Mouse (Mus musculus): ENCODE data around the gene Gm12166.
A peak's percentile ranks its signal among the peaks of the same experiment; 100 is the strongest.

Gene Gm12166

GRCm38 (mm10) chr11:46052105-46052659, at the start of gene Gm12166:
Gene Gm12166 (minus strand): TSS chr11:46052321.
- peak; percentile 65 for DNase-seq (ENCODE audit: low read depth)

GRCm38 (mm10) chr11:46097062-46097461, 44.9 kb upstream of the Gm12166 start:
- DNase-seq (ENCODE audit: low read depth) = no peak

- no peak for DNase-seq (ENCODE audit: low read depth)
These were observed 44.1 kb upstream of the Gm12166 start for GRCm38 (mm10) chr11:46096265-46096649.

GRCm38 (mm10) chr11:46095477-46096264, 43.5 kb upstream of the Gm12166 start:
- no peak for DNase-seq (ENCODE audit: low read depth)

GRCm38 (mm10) chr11:46092121-46092520, 40.0 kb upstream of the Gm12166 start:
- peak; percentile 75 for DNase-seq (ENCODE audit: low read depth)

GRCm38 (mm10) chr11:46090951-46091667, 39.0 kb upstream of the Gm12166 start:
- DNase-seq (ENCODE audit: low read depth) = no peak

- no peak for DNase-seq (ENCODE audit: low read depth)
These were observed 38.1 kb upstream of the Gm12166 start for GRCm38 (mm10) chr11:46090036-46090725.

DNA sequence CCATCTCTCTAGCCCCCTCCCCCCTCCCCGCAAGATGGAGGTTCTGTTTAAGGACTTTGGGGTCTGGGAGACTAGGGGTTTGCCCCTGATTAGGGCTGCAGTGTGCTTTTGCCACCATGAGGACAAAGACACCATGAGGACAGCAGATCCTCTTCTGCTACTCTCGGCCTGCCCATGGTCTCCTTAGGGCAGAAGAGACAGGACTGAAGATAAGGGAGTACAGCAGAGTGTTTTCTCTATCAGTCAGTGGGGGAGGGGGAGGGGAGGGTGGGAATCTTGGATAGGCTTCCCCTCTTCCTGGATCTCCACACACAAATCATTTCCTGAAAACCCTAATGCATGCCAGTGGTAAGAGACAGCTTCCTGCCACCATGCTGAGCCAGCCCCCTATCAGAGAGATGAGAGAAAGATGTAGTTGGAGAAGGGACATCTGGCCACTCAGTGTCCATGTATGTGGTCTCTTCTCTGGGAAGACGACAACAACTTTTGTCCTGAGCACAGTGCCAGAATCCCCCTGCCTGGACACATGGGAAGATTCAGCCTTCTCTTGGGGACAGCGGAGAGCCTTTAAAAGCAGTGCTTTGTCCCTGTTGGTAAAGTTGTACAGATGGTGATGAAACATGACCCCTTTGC, 37.1 kb upstream of the Gm12166 start:
- DNase-seq (ENCODE audit: low read depth) = no peak

DNA sequence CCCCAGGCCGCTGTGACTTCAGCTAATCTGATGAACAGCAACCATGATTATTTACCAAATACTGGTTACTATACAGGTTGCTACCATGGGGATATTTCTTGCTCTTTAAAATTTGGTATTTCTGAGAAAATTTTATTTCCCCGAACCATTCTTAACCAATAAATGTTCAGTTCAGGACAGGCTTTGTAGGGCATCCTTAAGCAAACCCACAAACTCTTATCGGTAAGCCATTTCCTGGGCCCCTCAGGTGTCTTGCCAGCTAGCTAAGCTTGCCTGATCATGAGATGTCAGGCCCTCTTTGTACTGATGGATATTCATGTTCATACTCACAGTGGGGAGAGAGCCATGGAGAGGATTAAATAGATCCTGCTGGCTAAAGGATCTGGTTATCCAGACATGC, 34.3 kb upstream of the Gm12166 start:
- no peak for DNase-seq (ENCODE audit: low read depth)

GRCm38 (mm10) chr11:46085398-46086163, 33.5 kb upstream of the Gm12166 start:
- no peak for DNase-seq (ENCODE audit: low read depth)

DNA sequence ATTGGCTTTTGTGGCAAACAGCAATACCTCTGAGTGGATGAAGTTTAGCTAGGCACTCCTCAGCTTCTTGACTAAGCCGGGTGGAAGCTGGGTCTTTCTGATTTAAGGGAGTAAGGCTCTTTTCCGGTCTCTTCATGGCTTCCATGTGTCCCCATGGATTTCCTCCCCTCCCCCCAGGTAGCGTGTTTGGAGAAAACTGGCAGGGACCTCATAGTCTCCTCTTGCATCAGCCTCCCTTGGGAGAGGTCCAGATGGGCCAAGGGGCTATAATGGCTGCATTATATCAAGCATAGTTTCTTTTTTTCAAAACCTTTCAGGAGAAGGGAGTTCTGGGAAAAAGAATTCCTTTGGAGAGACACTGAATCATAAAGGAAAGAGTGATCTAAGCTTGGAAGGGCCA, 32.4 kb upstream of the Gm12166 start:
- DNase-seq (ENCODE audit: low read depth) = peak; percentile 83

DNA sequence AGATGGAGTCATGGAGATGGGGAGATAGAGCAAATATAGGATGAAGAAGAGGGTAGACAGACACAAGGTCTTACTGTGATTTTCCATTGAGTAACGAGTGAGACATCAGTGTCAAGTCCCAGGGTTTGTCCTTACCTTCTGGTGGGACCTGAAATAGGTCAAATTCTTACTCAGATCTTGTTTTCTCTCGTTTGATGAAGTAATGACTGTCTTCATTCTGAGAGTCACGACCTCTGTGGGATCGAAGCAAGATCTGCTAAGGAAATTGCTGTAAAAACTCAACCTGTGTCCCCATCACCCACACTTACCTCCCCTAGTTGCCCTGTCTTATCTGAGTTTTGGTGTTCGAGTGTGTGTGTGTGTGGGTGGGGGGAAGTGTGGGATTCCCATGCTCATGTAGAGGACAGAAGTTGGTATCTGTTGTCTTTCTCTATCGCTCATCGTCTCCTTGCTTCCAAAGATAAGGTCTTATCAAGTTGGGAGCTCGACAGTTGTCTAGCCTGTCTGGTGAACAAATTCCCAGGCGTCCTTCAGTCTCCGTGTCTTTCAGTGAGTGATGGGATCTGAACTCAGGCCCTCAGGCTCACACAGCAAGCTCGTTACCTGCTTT, 31.8 kb upstream of the Gm12166 start:
- no peak for DNase-seq (ENCODE audit: low read depth)

DNA sequence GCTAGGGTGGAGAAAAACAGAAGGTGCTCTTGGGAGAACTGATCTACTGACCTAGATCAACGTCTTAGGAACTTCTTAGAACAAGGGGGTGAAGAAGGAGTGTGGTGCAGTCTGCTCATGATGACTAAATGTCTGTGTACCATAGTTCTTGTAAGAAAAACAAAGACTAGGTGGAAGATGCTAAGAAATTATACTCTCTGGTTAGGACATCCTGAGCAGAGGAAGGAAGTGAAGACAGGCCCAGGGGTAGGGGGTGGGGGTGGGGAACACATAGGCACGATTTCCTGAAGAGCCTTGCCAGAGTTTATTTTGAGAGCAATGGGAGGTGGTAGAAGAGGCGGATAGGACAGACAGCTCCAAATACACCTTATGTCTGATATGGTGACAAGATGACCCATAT, 31.3 kb upstream of the Gm12166 start:
- no peak for DNase-seq (ENCODE audit: low read depth)

- no peak for DNase-seq (ENCODE audit: low read depth)
These were observed 29.0 kb upstream of the Gm12166 start for GRCm38 (mm10) chr11:46081075-46081474.

DNA sequence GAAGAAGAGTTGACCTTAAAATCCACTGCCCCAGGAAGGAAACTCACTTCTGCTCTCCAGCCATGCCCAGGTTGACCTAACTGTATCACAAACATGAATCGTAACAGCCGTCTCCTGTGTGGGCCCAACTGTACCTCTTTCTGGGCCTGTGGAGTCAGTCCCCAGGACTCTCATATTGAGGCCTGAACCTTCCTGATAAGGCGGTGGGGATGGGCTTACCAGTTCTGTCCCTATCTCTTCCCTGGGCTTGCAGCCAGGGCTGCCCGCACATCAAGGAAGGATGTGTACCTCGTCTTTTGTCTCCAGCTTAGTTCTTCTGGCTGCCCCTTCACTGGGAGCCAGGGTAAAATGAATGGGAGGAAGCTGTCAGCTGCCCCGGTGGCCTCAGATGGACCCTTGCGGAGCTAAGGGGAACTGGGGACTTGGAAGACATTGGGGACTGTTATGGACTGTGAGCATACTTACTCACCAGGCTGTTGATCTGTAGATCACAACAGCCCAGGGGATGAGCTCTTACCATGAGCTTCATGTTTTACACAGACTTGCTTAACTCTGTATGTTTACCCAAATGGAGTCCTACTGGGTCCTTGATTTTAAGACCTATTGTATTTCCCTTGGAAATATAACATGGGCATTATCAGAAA, 25.7 kb upstream of the Gm12166 start:
- no peak for DNase-seq (ENCODE audit: low read depth)

GRCm38 (mm10) chr11:46077304-46077703, 25.2 kb upstream of the Gm12166 start:
- no peak for DNase-seq (ENCODE audit: low read depth)

- no peak for DNase-seq (ENCODE audit: low read depth)
These were observed 24.5 kb upstream of the Gm12166 start for GRCm38 (mm10) chr11:46076442-46077158.

DNA sequence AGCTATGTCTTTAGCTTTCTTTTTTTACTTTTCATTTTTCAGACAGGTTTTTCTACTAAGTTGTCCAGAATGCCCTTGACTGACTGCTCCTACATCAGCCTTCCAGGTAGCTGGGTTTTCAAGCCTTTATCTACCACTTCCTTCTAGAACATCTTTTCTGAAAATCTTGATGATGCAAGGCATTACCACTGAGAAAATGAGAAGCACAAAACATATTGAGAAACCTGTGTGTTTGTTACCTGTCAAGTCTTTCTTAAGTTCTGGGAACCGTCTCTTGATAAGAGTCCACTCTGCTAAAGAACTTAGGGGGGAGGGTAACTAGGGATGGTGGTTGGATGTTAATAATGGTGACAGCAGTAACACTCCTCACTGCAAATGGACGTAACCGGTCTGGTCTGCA, 23.4 kb upstream of the Gm12166 start:
- DNase-seq (ENCODE audit: low read depth) = no peak

- no peak for DNase-seq (ENCODE audit: low read depth)
These were observed 21.9 kb upstream of the Gm12166 start for GRCm38 (mm10) chr11:46073850-46074688.

All from NIH3T3 (cell line).